Mouse (Mus musculus) midbrain, embryonic 10.5 days (tissue): ENCODE results near the gene Atp5d. TPM values are rescaled to one million over a fixed set of nuclear protein-coding genes. Genes with fewer than 3 reads are reported as not detected.
A peak's percentile ranks its signal among the peaks of the same experiment; 100 is the strongest.

Experiments
- DNase-seq: peaks from one replicate; pipeline ENCODE4 v3.0.0-alpha.2; 2017; ENCODE audit warnings: low spot score
- H3K27ac ChIP-seq: fragments of 300-500 bp; sonication (generic); replicated peaks from 2 replicates; pipeline ENCODE4 v1.5.1; 2016; ENCODE audit warnings: mild to moderate bottlenecking
- H3K27me3 ChIP-seq: fragments of 300-500 bp; sonication (generic); 2 replicates; pipeline ENCODE4 v1.6.1; 2016; ENCODE audit warnings: low read depth, mild to moderate bottlenecking; ENCODE audit not compliant: poor library complexity, severe bottlenecking
- H3K36me3 ChIP-seq: fragments of 300-500 bp; sonication (generic); 2 replicates; pipeline ENCODE4 v1.6.1; 2016; ENCODE audit warnings: mild to moderate bottlenecking, moderate library complexity
- H3K4me1 ChIP-seq: fragments of 300-500 bp; sonication (generic); 2 replicates; pipeline ENCODE4 v1.6.1; 2016
- H3K4me3 ChIP-seq: fragments of 300-500 bp; sonication (generic); 2 replicates; pipeline ENCODE4 v1.5.1; 2016; ENCODE audit warnings: mild to moderate bottlenecking, moderate library complexity
- H3K9me3 ChIP-seq: fragments of 300-500 bp; sonication (generic); replicated peaks from 2 replicates; pipeline ENCODE4 v1.6.1; 2016; ENCODE audit warnings: mild to moderate bottlenecking
- WGBS: fragments of 180-500 bp; shearing (Covaris S2); methylation state at CpG from one replicate; pipeline ENCODE4 v1.1.7; 2016; 5-methylcytosine and 5-hydroxymethylcytosine counted together
- polyA plus RNA-seq: library from polyadenylated mRNA; unstranded; fragments of >200 nt; fragmentation: Nextera tagmentation; extraction: Ambion mirVana; gene quantifications from 2 replicates; pipeline ENCODE4 v1.2.1, GENCODE M21; 2016

The Atp5d gene
- 463 and 481 TPM in 2 replicates for polyA plus RNA-seq

DNA sequence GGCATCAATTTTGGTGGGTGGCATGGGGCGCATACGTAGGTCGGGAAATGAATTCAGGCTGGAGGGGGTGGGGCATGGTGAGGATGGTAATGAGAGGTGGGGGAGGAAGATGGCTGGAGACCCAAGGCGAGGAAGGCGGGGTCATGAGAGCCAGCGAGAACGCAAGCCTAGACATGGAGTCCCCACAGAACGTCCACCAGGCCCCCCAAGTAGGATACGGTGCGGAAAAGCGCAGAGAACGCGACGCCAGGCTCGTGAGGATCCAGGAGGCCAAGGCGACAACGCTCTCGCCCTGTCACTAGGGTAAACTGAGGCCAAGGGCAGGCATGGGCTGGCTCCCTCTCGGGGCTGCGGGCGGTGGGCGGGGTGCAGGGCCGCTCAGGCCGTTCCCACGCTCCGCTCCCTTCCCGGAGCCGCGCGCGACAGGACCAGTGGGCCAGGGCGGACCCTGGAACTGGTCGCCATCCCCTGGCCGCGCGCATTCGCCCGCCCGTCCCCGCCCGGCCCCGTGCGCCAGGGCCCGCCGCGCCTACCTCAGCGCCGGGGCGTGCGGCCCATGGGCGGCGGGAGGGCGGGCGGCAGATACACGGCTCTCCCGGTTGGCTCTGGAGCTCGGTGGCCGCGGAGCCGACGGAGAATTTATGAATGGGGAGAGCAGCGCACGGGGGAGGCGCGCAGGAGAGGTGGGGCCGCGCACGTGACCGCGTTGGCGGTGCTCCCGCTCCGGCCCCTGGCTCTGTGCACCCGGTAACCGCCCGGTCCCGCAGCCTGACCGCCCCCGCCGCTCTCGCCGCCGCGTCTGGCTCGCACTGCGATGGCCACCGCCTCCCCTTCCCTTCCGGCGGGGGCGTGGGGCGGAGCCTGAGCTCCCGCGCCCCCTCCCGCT is at the start of gene Atp5d:
Gene Atp5d, plus strand, starts transcription at position 80 of the 886 bp plus-strand sequence.
- H3K27me3 ChIP-seq: peaks cover 63% of the 10 kb centered on the region
- H3K9me3 ChIP-seq: no peaks in the 10 kb centered on the region
- H3K4me3 ChIP-seq: peak within 1 kb of the TSS; percentile 87
- peak within 1 kb of the TSS; percentile 92 for H3K27ac ChIP-seq
- DNase-seq: peak; percentile 62
- H3K4me1 ChIP-seq: peaks cover 72% of the 10 kb centered on the region
- peaks cover 37% of the 10 kb centered on the region for H3K36me3 ChIP-seq
- under 1% methylated on average over 93 of the region's 94 CpGs for WGBS

DNA sequence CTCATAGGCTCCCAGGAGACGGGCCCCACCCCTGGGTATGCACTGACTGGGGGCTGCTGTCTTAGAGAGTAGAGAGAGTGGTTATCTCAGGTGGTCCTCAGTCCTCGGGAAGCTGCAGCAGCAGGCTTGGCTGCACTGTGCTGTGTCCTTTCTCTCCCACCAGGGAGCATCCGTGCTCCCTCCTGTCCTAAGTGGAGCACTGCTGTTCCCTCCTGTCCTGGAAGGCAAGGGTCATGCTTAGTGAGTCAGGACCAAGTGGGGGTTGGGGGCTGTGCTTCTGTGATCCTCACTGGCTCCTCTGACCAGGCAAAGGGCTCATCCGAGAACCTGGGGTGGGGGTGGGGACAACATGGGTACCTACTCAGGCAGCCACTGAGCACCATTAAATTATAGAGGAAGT is 49.3 kb upstream of the Atp5d start:
- no peak for DNase-seq
- Histone ChIP-seq H3K27me3 (no peaks in the 10 kb centered on the region), H3K4me3 (no peak overlapping the region), H3K27ac (no peak overlapping the region), H3K4me1 (0 out of 2 replicates have a peak, but pooled peaks cover 3% of the 10 kb centered on the region), H3K9me3 (no peaks in the 10 kb centered on the region), H3K36me3 (peaks cover 22% of the 10 kb centered on the region)
- WGBS: 58% methylated on average over 4 of the region's 4 CpGs

DNA sequence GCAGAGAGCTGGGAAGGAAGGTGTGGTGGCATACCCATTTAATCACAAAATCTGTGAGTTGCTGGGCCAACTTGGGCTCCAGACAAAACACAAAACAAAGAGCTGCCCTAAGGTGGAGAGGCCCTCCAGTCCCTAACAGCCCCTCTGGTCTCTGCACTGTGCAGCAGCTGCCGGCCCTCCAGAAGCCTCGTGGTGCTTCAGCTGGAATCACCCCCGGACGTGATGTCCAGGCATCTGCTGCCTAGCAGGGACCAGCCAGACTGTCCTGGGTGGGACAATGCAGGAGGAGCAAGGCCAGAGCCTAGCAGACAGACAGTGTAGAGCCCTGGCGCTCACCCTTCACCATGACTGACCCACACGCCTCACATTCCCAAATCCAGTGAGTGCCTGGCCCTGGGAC is 46.9 kb upstream of the Atp5d start:
- H3K27me3 ChIP-seq: no peaks in the 10 kb centered on the region
- DNase-seq: no peak
- 0 out of 2 replicates have a peak, but pooled peaks cover 4% of the 10 kb centered on the region for H3K36me3 ChIP-seq
- no peak overlapping the region for H3K27ac ChIP-seq
- H3K9me3 ChIP-seq: no peaks in the 10 kb centered on the region
- H3K4me1 ChIP-seq: 0 out of 2 replicates have a peak, but pooled peaks cover 6% of the 10 kb centered on the region
- no peak overlapping the region for H3K4me3 ChIP-seq
- 93% methylated on average over 6 of the region's 6 CpGs for WGBS

DNA sequence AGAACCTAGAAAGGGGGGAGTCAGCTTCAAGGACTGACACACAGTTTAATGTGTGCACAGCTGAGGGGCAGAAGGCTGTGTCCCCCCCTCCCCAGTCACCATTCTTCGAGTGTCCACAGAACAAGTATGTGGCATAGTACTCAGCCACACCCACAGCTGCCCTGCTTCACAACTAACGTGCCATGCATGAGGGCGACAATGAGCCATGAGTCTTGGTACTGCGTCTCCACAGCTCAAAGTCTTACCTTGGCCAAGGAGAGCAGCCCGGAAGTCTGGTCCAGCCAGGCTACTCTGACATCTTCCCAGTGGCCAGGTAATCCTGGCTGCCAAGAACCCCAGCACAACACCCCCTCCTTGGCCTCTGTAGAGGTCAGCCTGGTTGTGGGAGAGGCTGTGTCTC is 45.7 kb upstream of the Atp5d start:
- H3K27ac ChIP-seq: no peak overlapping the region; the same call in 1 of the 2 replicates
- 82% methylated on average over 5 of the region's 5 CpGs for WGBS
- peaks cover 15% of the 10 kb centered on the region for H3K4me1 ChIP-seq
- no peak overlapping the region for H3K4me3 ChIP-seq
- no peaks in the 10 kb centered on the region for H3K27me3 ChIP-seq
- H3K9me3 ChIP-seq: no peaks in the 10 kb centered on the region
- 0 out of 2 replicates have a peak, but pooled peaks cover 4% of the 10 kb centered on the region for H3K36me3 ChIP-seq
- DNase-seq: no peak

DNA sequence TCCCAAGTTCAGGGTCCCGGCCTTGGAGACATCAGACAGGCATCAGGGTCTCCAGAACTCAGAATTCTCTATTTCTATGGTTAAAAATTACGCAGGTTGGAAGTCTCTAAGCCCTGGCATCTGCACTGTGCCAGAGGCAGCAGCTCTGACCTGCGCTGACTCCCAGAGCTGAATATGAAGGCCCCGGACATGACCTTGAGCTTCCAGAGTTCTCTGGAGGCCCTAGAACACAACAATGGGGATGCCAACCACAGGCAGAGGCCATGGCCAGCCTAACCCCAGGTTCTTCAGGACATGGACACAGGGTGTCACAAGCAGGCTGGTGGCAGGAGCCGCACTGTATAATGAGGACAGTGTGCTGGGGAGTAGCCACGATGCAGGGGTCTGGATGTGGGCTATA is 44.3 kb upstream of the Atp5d start:
- Histone ChIP-seq H3K4me1 (peaks cover 27% of the 10 kb centered on the region), H3K4me3 (no peak overlapping the region), H3K36me3 (0 out of 2 replicates have a peak, but pooled peaks cover 4% of the 10 kb centered on the region), H3K27me3 (no peaks in the 10 kb centered on the region), H3K27ac (no peak overlapping the region), H3K9me3 (no peaks in the 10 kb centered on the region)
- no peak for DNase-seq
- WGBS: 90% methylated on average over 6 of the region's 6 CpGs

DNA sequence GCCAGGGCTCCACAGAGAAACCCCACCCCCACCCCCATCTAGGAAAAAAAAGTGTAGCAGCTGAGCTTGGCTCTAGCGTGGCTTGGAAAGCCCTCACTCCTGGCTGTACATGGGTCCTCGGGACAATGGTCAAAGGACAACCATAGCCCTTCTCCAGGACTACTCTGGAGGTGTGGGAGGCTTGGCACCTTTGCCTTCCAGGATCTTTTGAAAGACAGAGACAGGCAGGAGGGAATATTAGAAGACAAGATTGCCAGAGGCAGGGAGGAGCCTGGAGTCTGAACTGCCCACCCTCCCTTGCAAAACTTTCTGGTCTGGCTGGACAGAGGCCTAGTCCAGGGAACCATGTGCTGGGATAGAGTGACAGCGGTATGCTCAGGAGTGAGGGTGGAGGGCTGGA is 43.7 kb upstream of the Atp5d start:
- no peaks in the 10 kb centered on the region for H3K27me3 ChIP-seq
- no peak overlapping the region for H3K27ac ChIP-seq
- no peaks in the 10 kb centered on the region for H3K9me3 ChIP-seq
- peaks cover 30% of the 10 kb centered on the region for H3K4me1 ChIP-seq
- DNase-seq: no peak
- WGBS: 85% methylated on average over 3 of the region's 3 CpGs
- H3K36me3 ChIP-seq: 0 out of 2 replicates have a peak, but pooled peaks cover 4% of the 10 kb centered on the region
- no peak overlapping the region for H3K4me3 ChIP-seq

DNA sequence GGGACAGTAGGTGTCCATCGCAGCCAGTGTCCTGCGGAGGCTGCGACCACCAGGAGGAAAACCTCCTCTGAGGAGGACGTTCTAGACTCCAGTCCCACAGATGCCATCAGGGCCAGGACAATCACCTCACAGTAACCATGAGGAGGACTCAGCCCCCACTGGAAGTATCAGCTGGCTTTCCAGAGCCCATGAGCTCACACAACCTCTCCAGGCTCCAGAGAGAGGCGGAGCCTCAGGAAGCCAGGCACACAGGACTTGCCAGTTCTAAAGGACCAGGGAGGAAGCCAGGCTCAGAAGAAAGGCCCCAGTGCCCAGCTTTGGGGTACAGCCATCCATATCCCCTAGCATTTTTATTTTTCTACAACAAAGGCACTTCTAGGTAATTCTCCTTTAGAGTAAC is 42.9 kb upstream of the Atp5d start:
- Histone ChIP-seq H3K27me3 (no peaks in the 10 kb centered on the region), H3K27ac (no peak overlapping the region), H3K9me3 (no peaks in the 10 kb centered on the region), H3K4me1 (peaks cover 33% of the 10 kb centered on the region), H3K4me3 (no peak overlapping the region), H3K36me3 (0 out of 2 replicates have a peak, but pooled peaks cover 1% of the 10 kb centered on the region)
- WGBS: 79% methylated on average over 5 of the region's 5 CpGs
- no peak for DNase-seq

DNA sequence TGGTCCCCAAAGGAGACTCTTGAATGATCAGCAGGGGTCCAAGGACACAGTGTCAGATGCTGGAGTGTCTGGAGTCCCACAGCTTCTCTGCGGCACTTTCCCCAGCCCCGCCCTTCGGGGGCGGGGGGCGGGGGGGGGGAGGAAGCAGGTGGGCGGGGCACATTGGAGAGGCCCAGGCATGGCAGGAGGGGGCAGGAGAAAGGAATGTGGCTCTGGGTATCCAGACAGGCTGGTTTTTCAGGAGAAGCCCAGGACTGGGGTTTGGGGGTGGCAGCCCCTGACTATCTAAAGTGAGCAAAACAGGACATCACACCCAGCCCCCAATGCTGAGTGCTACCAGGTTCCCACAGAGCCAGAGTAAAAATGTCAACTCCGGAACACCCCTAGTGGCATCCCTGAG is 41.2 kb upstream of the Atp5d start:
- H3K9me3 ChIP-seq: no peaks in the 10 kb centered on the region
- 0 out of 2 replicates have a peak overlapping the region, but pooled peaks have one; percentile 55 for H3K27ac ChIP-seq
- H3K27me3 ChIP-seq: no peaks in the 10 kb centered on the region
- no peak for DNase-seq
- 20% methylated on average over 6 of the region's 7 CpGs for WGBS
- no peaks in the 10 kb centered on the region for H3K36me3 ChIP-seq
- H3K4me3 ChIP-seq: peak overlapping the region; percentile 20; the same call in 1 of the 2 replicates
- H3K4me1 ChIP-seq: peaks cover 51% of the 10 kb centered on the region

DNA sequence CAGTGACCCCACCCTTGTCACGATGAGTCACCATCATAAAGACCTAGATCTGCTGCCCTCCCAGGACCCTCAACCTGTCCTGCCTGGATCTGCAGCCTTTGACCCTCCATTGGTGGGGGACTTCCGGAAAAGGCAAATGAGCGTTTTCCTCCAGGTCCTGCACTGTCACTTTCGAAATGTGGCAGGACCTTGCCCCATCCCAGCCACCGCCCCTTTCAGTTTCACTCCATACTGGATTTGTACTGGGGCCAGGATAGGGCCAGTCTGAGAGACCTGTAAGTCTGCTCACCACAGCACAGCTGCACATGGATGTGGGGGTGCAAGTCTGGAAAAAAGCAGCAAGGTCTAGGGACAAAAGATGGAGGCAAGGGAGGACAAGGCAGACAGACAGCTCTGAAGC is 39.8 kb upstream of the Atp5d start:
- Histone ChIP-seq H3K27me3 (no peaks in the 10 kb centered on the region), H3K36me3 (no peaks in the 10 kb centered on the region), H3K4me3 (no peak overlapping the region), H3K27ac (no peak overlapping the region), H3K9me3 (no peaks in the 10 kb centered on the region), H3K4me1 (peaks cover 59% of the 10 kb centered on the region)
- WGBS: 87% methylated on average over 5 of the region's 5 CpGs
- no peak for DNase-seq

DNA sequence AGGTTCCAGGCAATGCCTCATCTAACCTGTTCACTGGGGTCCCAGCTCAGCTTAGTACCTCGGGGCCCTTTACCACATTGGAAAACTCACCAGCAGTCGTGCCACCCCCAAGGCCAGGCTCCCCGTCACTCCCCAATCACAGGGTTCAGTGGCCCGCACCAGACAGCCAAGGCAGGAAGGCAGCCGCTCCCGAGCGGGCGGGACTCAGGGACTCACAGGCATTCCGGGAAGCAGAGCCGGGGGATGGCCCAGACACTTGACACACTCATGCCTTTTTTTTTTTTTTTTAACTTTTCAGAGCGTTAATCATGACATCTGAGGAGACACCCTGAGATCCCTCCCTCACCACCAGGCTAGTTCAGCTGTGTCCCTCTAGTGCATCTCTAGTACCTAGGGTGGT is 37.5 kb upstream of the Atp5d start:
- H3K36me3 ChIP-seq: no peaks in the 10 kb centered on the region
- peak overlapping the region; percentile 97 for H3K4me3 ChIP-seq
- peaks cover 57% of the 10 kb centered on the region for H3K4me1 ChIP-seq
- H3K9me3 ChIP-seq: no peaks in the 10 kb centered on the region
- WGBS: 72% methylated on average over 11 of the region's 11 CpGs
- H3K27ac ChIP-seq: no peak overlapping the region
- no peak for DNase-seq
- no peaks in the 10 kb centered on the region for H3K27me3 ChIP-seq

DNA sequence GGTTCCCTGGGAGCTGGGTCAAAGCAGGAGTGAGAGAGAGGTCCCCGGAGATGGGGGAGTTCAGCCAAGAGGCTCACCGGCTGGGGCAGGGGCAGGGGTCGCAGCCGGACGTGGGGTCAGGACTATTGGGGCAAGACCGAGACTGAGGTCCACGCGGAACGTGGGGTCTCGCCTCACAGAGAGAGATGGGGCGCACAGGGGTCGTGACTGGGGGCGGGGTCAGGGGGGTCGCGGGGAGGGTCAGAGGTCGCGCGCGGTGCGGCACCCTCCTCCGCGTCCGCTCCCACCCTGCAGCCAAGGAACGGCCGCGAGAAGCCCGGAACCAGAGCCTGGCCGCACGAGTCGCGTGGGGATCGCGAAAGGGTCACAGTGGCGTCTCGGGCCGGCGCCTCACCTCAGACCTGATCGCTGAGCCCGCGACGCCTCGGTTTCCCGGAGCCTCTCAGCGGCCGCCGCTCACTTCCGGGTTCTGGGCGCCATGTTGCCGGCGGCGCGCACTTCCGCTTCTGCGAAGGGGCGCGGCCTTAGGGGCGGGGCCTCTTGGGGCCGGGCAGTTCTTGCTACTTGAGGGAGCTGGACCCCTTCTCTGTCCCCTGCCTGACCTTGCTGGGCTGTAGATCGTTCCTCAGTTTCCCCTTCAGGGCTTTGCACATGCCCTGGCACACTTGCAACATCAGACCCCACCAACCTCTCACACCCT is 36.1 kb upstream of the Atp5d start:
- Histone ChIP-seq H3K27me3 (no peaks in the 10 kb centered on the region), H3K4me1 (peaks cover 50% of the 10 kb centered on the region)
- WGBS: under 1% methylated on average over 53 of the region's 59 CpGs

DNA sequence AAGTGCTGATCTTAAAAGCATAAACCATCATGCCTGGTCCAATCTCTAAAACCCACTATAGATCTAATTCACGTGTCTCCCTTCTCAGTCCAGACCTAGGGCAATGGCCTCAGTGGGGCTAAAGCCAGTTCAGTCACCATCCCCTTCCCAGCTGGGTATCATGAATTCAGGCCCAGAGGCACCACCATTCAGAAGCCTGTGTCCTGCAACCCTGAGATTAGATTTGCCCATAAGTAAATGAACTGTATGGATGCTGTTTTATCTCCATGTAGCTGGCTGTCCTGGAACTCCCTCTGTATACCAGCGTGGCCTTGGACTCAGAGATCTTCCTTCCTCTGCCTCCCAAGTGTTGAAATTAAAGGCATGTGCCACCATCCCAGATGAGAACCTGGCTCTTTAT is 35.4 kb upstream of the Atp5d start:
- WGBS: 85% methylated on average over 2 of the region's 2 CpGs
- peak overlapping the region; percentile 97; the same call in 1 of the 2 replicates for H3K4me3 ChIP-seq

More for the DNA sequence above, 36.1 kb upstream of the Atp5d start:
- Histone ChIP-seq H3K27ac (peak overlapping the region; percentile 95), H3K36me3 (no peaks in the 10 kb centered on the region), H3K4me3 (peak overlapping the region; percentile 97), H3K9me3 (no peaks in the 10 kb centered on the region)
- DNase-seq: peak; percentile 88

More for the DNA sequence above, 35.4 kb upstream of the Atp5d start:
- Histone ChIP-seq H3K36me3 (no peaks in the 10 kb centered on the region), H3K4me1 (peaks cover 43% of the 10 kb centered on the region), H3K27ac (peak overlapping the region; percentile 95), H3K27me3 (no peaks in the 10 kb centered on the region), H3K9me3 (no peaks in the 10 kb centered on the region)
- no peak for DNase-seq
